Mouse (Mus musculus) neural tube, embryonic 15.5 days (tissue): ENCODE results near the gene Pgbd1. TPM values are rescaled to one million over a fixed set of nuclear protein-coding genes. Genes with fewer than 3 reads are reported as not detected.

Experiments
- ATAC-seq: fragments of 200-750 bp; cut with Nextera tagmentation; 2 replicates; pipeline ENCODE4 v1.8.0; 2017; ENCODE audit warnings: mild to moderate bottlenecking, moderate TSS enrichment, moderate library complexity; ENCODE audit not compliant: low FRiP score
- H3K27ac ChIP-seq: fragments of 300-500 bp; sonication (generic); replicated peaks from 2 replicates; pipeline ENCODE4 v1.5.1; 2015; ENCODE audit warnings: mild to moderate bottlenecking, inconsistent platforms
- H3K27me3 ChIP-seq: fragments of 300-500 bp; sonication (generic); replicated peaks from 2 replicates; pipeline ENCODE4 v1.6.1; 2015; ENCODE audit warnings: inconsistent platforms
- H3K36me3 ChIP-seq: fragments of 300-500 bp; sonication (generic); 2 replicates; pipeline ENCODE4 v1.6.1; 2015; ENCODE audit warnings: inconsistent platforms
- H3K4me1 ChIP-seq: fragments of 300-500 bp; sonication (generic); 2 replicates; pipeline ENCODE4 v1.6.1; 2015; ENCODE audit warnings: inconsistent platforms
- H3K4me2 ChIP-seq: fragments of 300-500 bp; sonication (generic); 2 replicates; pipeline ENCODE4 v1.6.1; 2015; ENCODE audit warnings: inconsistent platforms, mild to moderate bottlenecking, moderate library complexity
- H3K4me3 ChIP-seq: fragments of 300-500 bp; sonication (generic); replicated peaks from 2 replicates; pipeline ENCODE4 v1.5.1; 2015; ENCODE audit warnings: mild to moderate bottlenecking, inconsistent platforms
- H3K9ac ChIP-seq: fragments of 300-500 bp; sonication (generic); replicated peaks from 2 replicates; pipeline ENCODE4 v1.6.1; 2015; ENCODE audit warnings: mild to moderate bottlenecking, inconsistent platforms
- H3K9me3 ChIP-seq: fragments of 300-500 bp; sonication (generic); replicated peaks from 2 replicates; pipeline ENCODE4 v1.6.1; 2016; ENCODE audit warnings: inconsistent platforms
- whole genome bisulfite sequencing: fragments of 180-500 bp; shearing (Covaris S2); methylation state at CpG from one replicate; pipeline ENCODE4 v1.1.7; 2015; ENCODE audit warnings: mixed read lengths; 5-methylcytosine and 5-hydroxymethylcytosine counted together
- microRNA counts: library from miRNA; unstranded; fragments of <30 nt; microRNA quantifications from one replicate; lab custom pipeline; 2016
- microRNA-seq: library from miRNA; unstranded; fragments of <30 nt; microRNA quantifications from one replicate; pipeline ENCODE4, GENCODE M21; 2017
- polyA plus RNA-seq: library from polyadenylated mRNA; unstranded; fragments of >200 nt; fragmentation: Nextera tagmentation; extraction: Ambion mirVana; gene quantifications from 2 replicates; pipeline ENCODE4 v1.2.1, GENCODE M21; 2015

Pgbd1 gene
- polyA plus RNA-seq, 1 experiment from 2014 or later: 3.1 TPM

DNA sequence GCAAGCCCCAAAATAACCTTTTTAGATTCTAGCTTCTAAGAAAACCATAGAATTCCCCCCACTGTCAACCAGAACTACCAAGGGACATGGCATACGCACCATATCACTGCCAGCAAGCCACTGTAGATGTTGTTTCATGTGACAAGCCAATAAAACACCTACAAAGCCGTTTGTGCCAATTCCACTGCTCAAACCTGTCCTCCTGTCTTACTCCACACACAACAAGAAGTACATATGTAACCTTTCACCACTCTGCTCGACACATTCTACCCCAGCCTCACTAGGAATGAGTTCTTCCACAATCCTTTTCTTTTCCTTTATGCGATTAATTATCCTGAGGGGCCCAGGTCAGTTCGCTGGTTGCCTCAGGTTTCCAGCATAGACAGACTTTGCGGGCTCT, 45.2 kb downstream of the Pgbd1 start:
- H3K27ac ChIP-seq: no peak overlapping the region
- H3K4me3 ChIP-seq: no peak overlapping the region
- no peak overlapping the region for H3K4me2 ChIP-seq
- no peak overlapping the region for H3K9ac ChIP-seq
- peaks cover 16% of the 10 kb centered on the region for H3K4me1 ChIP-seq
- H3K36me3 ChIP-seq: peaks cover 70% of the 10 kb centered on the region
- H3K27me3 ChIP-seq: no peaks in the 10 kb centered on the region
- no peaks in the 10 kb centered on the region for H3K9me3 ChIP-seq
- ATAC-seq: no peak
- WGBS: 97% methylated on average over 6 of the region's 6 CpGs

- Histone ChIP-seq H3K4me3 (no peak overlapping the region), H3K27ac (no peak overlapping the region), H3K9ac (no peak overlapping the region), H3K27me3 (no peaks in the 10 kb centered on the region), H3K9me3 (no peaks in the 10 kb centered on the region), H3K4me1 (peaks cover 14% of the 10 kb centered on the region), H3K36me3 (peaks cover 74% of the 10 kb centered on the region), H3K4me2 (no peak overlapping the region)
- WGBS: 94% methylated on average over 1 of the region's 1 CpGs
- ATAC-seq: no peak
Observed at GRCm38 (mm10) chr13:21395211-21395610, 45.6 kb downstream of the Pgbd1 start.

DNA sequence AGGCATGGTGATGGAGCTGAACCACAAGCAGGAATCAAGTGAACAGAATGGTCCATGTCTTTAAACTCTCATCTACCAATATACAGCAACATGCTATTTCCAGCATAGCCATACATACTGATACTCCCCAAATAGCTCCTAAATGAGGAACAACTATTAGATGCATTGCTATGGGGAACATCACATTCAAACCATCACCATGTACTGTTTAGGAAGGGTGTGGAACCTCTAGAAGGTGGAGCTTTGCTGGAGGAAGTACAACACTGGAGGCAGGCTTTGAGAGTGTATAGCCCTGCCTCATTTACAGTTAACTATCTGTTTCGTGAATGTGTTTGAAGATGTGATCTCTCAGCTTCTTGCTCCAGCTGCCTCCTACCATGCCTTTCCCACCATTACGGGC, 63.1 kb downstream of the Pgbd1 start:
- 83% methylated on average over 2 of the region's 2 CpGs for WGBS
- no peak overlapping the region for H3K4me3 ChIP-seq
- no peaks in the 10 kb centered on the region for H3K36me3 ChIP-seq
- H3K9me3 ChIP-seq: no peaks in the 10 kb centered on the region
- no peak overlapping the region for H3K27ac ChIP-seq
- H3K4me1 ChIP-seq: no peaks in the 10 kb centered on the region
- no peaks in the 10 kb centered on the region for H3K27me3 ChIP-seq
- ATAC-seq: no peak
- no peak overlapping the region for H3K4me2 ChIP-seq
- H3K9ac ChIP-seq: no peak overlapping the region

- Histone ChIP-seq H3K9ac (no peak overlapping the region), H3K27me3 (no peaks in the 10 kb centered on the region), H3K27ac (no peak overlapping the region), H3K4me1 (no peaks in the 10 kb centered on the region), H3K36me3 (peaks cover 27% of the 10 kb centered on the region), H3K4me3 (no peak overlapping the region), H3K9me3 (no peaks in the 10 kb centered on the region), H3K4me2 (no peak overlapping the region)
- no peak for ATAC-seq
- WGBS: 88% methylated on average over 2 of the region's 2 CpGs
Observed at GRCm38 (mm10) chr13:21372700-21373099, 68.2 kb downstream of the Pgbd1 start.

MicroRNAs encoded within 50 kb of the gene (microRNA counts, 519-probe panel; counts per million panel counts)
- 3,006 counts per million, percentile 72 among the panel's probes with 10 or more counts for microRNA mmu-miR-1896 (lab: Ali Mortazavi, UCI)

Small RNA genes lying within 50 kb of the gene (microRNA-seq; reads per million reads assigned to microRNA genes)
- gene Mir1896 (not detected), gene Mir6942 (not detected)

Other genes starting within 250 kb of the Pgbd1 start
- gene Gpx5, start 148.3 kb downstream of the Pgbd1 start, polyA plus RNA-seq: not detected in 2 replicates
- 0.24 and 0.27 TPM in 2 replicates for gene Gpx6, start 128.9 kb downstream of the Pgbd1 start, polyA plus RNA-seq
- gene Olfr1367, start 94.1 kb downstream of the Pgbd1 start, polyA plus RNA-seq: not detected in 2 replicates
- gene Zscan12, start 78.2 kb downstream of the Pgbd1 start, polyA plus RNA-seq: 12.4 and 13.0 TPM in 2 replicates
- 63.5 and 63.7 TPM in 2 replicates for gene Zkscan3, start 38.3 kb downstream of the Pgbd1 start, polyA plus RNA-seq
- 25.7 TPM in 2 replicates for gene Zscan26, start 12.7 kb upstream of the Pgbd1 start, polyA plus RNA-seq
- gene Nkapl, start 27.5 kb upstream of the Pgbd1 start, polyA plus RNA-seq: 3.0 TPM in 2 replicates
- gene Zkscan4, start 37.8 kb upstream of the Pgbd1 start, polyA plus RNA-seq: 8.7 and 10.0 TPM in 2 replicates
- not detected in 2 replicates for gene Gm10065, start 38.4 kb upstream of the Pgbd1 start, polyA plus RNA-seq
- 0.24 and 0.41 TPM in 2 replicates for gene AK157302, start 54.2 kb upstream of the Pgbd1 start, polyA plus RNA-seq
- gene Gm11273, start 60.4 kb upstream of the Pgbd1 start, polyA plus RNA-seq: 8.5 and 9.7 TPM in 2 replicates
- gene Zkscan8, start 90.1 kb upstream of the Pgbd1 start, polyA plus RNA-seq: 4.3 and 4.9 TPM in 2 replicates
- gene Olfr1366, start 101.8 kb upstream of the Pgbd1 start, polyA plus RNA-seq: 0.08 and 0.11 TPM in 2 replicates
- gene Olfr1535, start 118.8 kb upstream of the Pgbd1 start, polyA plus RNA-seq: 0.04 TPM in 2 replicates
- not detected in 2 replicates for gene Olfr1364, start 140.7 kb upstream of the Pgbd1 start, polyA plus RNA-seq
- gene Olfr1362, start 173.0 kb upstream of the Pgbd1 start, polyA plus RNA-seq: not detected in 2 replicates
- 0.04 TPM in 1 of 2 replicates, not detected in the other for gene Olfr11, start 201.5 kb upstream of the Pgbd1 start, polyA plus RNA-seq
- gene Olfr1361, start 222.3 kb upstream of the Pgbd1 start, polyA plus RNA-seq: not detected in 2 replicates
- gene Olfr1360, start 236.3 kb upstream of the Pgbd1 start, polyA plus RNA-seq: not detected in 2 replicates